Mouse (Mus musculus) embryo, embryonic 10 days (tissue): ENCODE results near the gene Gm6793.

Experiments used
- DNase-seq: peaks from one replicate; pipeline ENCODE4 v3.0.0-alpha.2; 2015; ENCODE audit warnings: low spot score

Gm6793 gene

DNA sequence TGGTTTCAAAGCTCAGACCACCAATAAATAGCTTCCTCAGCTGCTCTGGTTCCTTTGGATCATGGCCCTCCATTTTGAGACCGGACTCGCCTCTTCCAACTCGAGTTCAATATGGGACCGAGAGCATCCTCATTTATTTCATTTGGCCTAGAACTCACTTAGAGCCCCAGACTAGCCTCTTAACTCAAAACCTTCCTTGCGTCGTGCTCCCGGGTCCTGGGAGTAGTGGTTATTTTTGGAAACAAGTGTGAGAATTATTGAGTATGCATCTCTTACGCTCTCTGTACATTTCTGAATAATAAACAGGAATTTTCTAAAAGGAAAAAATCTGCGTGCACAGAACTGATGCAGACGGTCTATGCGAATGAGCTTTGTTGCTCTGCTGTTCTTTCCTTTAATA lies at the start of gene Gm6793:
Gene Gm6793 (minus strand): TSS at position 101 of the 400 bp plus-strand sequence.
- DNase-seq: no peak

DNA sequence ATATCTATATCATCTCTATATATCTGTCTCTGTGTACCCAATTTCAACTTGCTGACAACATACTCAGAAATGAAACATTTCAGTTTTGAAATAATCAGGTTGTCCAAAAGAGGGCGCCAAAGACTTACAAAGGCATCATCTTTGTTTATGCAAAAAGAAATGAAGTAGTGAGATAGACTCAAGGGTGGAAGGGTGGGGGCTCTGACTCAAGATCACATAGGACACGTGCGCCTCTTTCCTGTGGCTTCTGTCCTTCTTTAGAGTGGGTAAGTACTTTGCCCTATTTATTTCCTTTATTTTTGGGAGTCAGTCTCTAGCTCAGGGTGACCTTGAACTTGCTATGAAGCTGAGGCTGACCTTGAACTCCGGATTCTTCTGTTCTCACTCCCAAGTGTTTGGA lies 46.5 kb upstream of the Gm6793 start:
- DNase-seq: peak; percentile 46

DNA sequence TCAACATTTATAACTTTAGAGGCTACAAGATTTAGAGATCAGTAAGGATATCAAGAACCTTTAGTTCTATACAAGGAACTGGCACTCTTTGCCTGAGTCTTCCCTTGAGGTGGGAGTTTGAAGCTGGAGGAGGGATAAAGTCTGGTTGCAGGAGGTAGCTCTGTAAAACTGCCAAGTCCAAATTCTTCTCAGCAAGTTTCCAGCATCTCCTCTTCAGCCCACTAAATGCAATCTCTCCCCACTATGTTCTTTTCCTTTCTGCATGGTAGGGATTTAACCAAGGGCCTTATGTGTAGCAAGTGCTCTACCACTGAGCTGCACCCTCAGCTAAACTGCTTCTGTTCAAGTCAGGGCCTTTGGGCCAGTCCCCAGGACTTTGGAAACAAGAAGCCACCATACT lies 39.6 kb upstream of the Gm6793 start:
- DNase-seq: no peak

DNA sequence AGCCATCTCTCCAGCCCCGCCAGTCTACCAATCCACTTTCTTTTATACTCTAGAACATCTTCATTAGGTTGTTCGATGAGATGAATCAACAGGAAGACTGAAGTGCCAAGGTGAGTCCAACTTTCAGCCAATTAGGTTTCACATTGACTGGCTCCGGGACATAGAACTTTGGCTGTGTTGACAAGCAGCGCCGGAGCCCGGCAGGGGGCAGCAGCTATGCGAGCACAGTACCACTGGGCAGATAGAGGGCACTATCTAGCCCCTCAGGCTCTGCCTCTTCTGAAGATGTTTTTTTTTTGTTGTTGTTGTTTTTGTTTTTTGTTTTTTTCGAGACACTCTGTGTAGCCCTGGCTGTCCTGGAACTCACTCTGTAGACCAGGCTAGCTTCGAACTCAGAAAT lies 36.7 kb upstream of the Gm6793 start:
- DNase-seq: no peak

DNA sequence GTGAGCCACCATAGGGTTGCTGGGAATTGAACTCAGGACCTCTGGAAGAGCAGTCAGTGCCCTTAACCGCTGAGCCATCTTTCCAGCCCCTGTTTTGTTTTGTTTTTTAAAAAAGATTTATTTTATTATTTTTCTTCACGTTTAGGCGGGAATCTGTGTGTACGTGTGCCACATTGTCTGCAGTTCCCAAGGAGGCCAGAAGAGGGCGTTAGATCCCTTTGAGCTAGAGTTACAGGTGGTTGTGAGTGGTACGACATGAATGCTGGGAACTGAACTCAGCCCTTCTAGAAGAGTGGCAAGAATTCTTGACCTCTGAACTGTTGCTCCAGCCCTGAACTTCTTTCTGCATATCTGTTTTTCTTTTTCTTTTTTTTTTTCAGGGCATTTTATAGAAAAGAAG lies 35.1 kb upstream of the Gm6793 start:
- DNase-seq: no peak

DNA sequence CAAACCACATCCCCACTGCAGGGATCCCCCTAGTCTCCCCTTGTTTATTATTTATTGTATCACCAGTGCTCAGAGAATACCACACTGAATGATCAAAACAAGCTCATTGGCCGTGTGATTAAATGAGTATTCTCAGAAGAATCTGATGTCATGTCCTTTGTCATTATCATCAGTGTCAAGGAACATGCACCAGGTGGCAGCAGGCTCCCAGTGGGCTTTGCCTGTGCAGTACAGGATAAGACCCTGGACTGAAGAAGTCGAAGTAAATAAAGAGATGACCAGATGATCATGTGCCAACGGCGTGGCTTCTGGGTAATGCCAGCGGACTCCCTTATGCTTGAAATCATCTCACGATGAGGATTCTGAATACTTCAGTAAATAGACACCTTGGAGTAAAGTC lies 33.5 kb upstream of the Gm6793 start:
- no peak for DNase-seq

DNA sequence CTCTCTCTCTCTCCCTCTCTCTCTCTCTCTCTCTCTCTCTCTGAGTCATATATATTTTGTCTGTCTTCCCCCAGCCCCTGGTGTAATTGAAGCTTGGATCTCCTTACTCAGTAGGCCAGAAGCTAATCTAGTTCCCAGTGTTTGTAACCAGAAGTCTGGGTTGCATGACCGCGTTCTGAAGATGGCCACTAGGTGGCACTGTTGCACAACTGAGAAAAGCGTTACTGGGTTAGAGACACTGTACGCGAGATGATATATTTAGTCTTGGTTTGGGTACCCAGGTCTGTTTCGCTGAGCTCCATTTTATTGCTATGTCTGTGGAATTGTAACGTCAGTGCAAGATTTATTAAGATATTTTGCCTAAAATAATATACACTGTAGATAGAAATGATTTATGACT lies 31.1 kb upstream of the Gm6793 start:
- DNase-seq: peak; percentile 93

DNA sequence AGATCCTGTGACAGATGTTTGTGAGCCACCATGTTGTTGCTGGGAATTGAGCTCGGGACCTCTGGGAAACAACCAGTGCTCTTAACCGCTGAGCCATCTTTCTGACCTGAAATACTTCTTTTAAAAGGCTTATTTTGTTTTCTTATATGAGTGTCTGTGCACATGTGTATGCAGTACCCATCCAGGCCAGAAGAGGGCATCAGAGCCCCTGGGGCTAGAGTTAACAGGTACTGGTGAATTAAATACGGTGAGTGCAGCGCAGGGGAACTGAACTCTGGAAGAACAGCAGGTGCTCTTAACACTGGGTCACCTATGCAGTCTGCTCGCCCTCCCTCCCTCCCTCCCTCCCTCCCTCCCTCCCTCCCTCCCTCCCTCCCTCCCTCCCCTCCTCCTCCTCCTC lies 30.3 kb upstream of the Gm6793 start:
- DNase-seq: no peak

DNA sequence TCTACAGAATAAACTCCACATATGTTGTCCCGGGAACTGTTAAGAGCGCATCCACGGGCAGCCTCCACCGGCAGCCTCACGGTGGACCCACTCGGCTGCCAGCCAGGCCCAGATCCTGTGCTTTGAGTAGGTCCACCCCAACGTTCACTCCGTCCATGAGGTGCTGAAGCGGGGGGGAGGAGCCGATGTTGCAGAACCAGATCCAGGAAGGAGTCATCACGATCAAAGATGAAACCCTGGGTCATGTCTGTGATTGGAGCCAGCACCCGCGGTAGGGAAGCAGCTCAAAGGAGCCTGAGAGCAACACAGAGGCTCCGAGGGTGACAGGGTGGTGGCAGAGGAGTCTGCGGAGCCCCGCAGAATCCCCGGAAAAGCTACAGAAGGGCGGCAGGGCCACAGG lies 22.7 kb upstream of the Gm6793 start:
- no peak for DNase-seq

DNA sequence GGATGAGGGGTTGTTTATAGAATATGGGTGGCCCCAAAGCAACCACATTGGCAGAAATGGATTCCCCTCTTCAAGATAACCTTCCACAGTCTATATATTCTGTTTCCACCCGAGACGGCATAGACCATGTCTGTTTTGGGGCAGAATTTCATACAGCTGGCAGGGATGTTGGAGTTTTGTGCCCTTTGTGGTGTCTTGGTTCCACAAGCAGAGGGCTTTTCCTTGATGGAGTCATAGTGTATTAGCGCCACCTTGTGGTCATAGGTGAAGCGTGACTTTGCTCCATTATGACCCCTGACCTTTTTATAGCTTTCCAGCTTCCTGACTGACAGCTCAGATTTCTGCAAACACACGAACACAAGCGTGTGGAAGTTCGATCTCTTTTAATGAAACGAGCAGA lies 19.8 kb upstream of the Gm6793 start:
- DNase-seq: peak; percentile 92

DNA sequence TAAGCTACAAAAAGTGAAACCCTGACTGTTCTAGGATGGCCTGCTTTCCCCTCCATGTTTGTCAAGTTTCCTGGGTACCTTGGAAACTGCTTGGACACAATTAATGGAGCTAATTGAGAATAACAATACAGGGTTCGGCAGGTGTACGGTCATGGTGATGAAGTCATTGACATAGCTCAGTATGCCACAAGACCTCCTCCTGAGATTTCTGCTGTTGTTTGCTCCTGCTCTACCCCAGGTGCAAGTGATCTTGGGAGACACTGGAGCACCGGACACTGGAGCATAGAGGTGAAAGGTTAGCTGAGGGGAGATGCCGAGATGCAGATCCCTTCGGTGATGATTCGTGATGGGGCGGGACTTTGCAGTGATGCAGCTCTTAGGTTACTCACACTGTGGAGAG lies 18.2 kb upstream of the Gm6793 start:
- DNase-seq: no peak

DNA sequence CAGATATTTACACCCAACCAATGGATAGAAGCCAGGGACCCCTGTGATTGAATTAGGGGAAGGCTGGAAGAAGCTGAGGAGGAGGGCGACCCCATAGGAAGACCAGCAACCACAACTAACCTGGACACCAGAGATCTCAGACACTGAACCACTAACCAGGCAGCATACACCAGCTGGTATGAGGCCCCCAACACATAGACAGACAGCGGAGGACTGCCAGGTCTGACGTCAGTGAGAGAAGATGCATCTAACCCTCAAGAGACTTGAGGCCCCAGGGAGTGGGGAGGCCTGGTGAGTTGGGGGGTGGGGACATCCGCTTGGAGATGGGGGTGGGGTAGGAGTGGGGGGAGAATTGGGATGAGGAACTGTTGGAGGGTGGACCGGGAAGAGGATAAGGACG lies 15.8 kb upstream of the Gm6793 start:
- DNase-seq: no peak

DNA sequence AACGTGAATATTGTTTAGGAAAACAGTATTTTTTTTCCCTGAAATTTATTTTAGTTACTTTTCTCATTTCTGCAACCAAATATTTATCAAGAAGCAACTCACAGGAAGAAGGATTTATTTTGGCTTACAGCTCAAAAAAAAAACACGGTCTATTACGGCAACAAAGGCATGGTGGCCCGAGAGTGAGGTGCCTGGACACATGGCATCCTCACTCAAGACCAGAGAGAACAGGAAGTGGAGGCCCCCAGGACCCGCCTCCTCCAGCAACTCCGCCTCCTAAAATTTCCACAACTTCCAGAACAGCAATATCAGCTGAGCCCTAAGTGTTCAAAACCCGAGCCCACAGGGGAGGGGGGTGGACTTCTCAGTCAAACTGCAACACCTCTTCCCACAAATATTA lies 14.6 kb upstream of the Gm6793 start:
- DNase-seq: no peak

DNA sequence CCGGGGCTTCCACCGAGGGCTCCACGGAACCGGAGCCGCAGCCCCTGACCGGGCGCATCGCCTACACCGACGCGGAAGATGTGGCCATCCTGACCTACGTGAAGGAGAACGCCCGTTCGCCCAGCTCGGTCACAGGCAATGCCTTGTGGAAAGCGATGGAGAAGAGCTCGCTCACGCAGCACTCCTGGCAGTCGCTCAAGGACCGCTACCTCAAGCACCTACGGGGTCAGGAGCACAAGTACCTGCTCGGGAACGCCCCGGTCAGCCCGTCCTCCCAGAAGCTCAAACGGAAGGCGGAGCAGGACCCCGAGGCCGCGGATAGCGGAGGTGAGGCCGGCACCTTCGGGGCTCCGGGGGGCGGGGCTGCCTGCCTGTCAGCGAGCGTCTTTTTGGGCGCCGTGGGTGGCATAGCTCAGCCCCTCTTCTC lies 3.0 kb downstream of the Gm6793 start:
- peak; percentile 37 for DNase-seq

DNA sequence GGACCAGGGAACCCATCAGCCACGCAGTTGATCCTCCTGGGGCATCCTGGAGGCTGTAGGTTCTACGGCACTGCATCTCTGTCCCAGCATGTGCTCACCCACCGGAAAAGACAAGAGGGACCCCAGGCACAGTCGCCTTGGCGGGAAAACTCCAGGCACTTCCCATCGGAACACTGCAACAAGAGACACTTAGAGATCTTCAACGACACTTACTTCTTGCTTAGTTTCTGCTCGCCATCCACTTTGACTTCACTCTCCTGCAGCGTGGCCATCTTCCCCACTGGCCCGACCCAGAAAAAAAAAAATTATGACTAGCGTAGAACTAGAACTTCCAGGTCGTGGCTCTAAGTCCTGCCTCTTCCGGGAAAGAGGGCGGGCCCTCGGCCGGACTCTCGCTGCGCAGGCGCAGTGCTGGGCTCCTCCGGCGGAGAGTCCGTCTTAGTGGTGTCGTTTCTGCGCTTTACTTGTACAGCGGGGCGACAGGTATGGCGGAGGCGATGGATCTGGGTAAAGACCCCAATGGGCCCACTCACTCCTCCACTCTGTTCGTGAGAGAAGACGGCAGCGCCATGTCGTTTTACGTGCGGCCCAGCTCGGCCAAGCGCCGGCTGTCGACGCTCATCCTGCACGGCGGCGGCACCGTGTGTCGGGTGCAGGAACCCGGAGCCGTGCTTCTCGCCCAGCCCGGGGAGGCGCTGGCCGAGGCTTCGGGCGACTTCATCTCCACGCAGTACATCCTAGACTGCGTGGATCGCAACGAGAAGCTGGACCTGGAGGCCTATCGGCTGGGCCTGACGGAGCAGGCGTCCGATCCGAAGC lies 3.6 kb downstream of the Gm6793 start, which contains the start of the genes Kars and Terf2ip:
Gene Kars (minus strand): TSS at position 327 of the 819 bp plus-strand sequence.
Gene Terf2ip (plus strand): TSS at position 402 of the 819 bp plus-strand sequence.
- DNase-seq: peak; percentile 92

DNA sequence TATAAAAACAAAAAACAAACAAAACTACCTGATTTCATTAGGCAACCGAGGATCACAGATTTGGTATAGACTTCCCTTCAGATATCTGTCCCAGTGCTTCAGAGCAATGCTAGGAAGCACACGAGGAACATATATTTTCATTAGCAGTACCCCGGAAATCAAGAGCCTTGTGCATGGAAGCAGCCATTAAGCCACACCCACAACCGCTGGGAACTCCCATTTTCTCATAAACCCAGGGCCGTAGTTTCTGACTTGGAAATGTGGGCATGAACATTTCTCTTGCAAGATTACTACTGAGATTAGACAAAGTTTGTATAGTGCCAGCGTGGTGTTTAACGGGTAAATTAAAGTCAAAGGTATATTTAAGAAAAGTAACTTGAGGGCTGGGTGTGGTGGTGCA lies 5.3 kb downstream of the Gm6793 start:
- no peak for DNase-seq

DNA sequence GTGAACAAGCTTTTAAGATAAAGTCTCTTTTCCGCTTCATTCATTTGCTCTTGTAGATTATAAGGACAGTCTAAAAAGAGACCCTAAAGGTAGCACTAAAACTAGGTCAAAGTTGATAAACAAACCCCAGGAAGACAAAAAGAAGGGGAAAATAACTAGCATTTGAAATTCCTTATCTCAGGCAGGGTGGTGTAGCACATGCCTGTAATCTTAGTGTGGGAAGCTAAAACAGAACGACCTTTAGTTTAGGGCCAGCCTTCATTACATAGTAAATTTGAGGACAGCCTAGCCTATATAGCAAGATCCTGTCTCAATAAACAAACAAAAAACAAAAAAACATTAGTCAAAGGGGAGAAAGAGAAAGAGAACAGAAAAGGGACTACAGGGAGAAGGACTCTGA lies 7.2 kb downstream of the Gm6793 start:
- DNase-seq: no peak

DNA sequence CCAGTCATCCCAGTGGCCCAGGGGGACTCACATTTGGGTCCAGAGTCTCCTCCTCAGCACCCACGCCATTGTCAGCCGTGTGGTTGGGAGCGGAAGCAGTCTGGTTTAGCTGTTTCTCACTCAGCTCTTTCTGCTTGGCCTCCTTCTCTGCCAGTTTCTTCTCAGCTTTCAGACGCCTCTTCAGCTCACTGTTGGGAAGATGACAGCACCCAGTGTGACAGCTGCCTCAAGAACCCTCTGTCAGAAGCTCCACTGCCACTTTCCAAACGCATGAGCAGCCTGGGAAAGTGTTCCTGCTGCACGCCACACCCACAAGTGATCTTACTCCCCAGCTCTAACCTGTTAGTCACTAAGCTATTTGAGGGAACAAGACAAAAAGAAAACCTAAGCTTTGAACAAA lies 9.2 kb downstream of the Gm6793 start:
- DNase-seq: no peak

DNA sequence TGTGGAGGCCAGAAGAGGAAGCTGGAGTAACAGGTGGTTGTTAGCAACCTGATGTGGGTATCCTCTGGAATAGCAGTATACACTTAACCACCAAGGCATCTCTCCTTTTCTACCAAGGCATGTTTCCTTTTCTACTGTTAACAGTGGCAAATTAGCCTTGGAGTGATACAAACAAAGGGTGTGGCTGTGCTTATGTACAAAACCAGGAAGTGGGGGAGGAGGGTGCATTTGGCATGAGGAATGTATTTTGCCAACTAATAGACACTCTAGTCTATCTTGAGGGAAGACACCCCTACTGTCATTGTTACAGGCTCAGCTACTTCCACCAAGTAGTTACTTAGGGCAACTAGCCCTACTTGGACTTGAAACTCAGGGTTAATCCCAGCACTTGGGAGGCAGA lies 10.1 kb downstream of the Gm6793 start:
- DNase-seq: no peak

DNA sequence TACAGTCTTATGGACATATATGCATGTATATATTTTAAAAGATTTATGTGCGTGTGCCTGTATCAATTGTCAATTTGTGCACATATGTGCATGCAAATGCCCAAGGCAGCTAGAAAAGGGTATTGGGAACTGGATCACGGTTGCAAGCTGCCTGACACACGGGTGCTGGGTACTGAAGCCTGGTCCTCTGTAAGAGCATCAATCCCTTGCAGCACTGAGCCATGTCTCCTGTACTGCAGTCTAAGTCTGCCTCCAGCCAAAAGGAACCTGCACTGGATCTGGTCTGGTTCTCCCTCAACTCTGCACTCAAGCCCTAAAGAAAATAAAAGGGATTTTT lies 22.2 kb downstream of the Gm6793 start:
- no peak for DNase-seq

DNA sequence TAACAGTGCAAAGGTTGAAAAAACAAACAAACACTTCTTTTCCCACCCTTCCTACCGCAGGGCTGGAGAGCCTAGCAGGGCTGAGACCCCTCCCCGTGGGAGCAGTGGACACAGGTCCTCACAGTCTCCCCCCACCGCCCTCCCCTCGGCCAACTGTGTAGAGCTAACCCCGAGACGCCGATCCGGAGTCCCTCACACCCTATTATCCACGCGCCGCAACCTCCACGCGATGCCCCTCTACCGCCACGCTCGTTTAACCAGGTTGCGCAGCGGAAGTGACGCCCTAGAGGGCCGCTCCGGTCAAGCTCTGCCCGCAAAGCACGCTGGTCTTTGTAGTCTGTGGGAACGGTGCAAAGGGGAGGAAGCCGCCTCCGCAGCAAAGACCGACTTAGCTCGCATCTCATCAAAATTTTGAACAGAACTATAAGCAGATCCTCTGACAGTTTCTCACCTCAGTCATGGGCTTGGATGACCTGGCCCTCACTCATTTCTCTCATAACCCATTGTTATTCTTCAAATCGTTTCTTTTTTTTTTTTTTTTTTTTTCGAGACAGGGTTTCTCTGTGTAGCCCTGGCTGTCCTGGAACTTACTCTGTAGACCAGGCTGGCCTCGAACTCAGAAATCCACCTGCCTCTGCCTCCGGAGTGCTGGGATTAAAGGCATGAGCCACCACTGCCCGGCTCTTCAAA lies 22.7 kb downstream of the Gm6793 start, which contains the start of gene Adat1:
Gene Adat1 (minus strand): TSS at position 290 of the 690 bp plus-strand sequence.
- DNase-seq: peak; percentile 98

DNA sequence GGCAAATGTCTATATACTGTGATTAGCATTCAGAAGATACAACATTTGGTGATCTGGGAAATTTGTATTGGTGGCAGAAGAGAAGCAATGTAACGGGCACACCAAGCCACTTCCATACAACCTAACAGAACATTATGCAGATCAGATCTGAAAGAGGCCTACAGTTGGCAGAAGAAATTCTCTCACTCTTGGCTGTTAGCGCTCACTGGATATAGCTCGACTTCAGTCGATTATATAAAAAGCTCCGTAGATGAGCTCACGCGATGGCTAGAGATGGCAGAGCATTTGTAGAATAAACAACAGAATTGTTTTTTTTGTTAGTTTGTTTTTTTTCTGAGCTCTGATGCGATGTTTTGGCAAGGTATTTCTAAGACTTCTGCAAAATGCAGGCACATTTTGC lies 23.6 kb downstream of the Gm6793 start:
- DNase-seq: no peak

DNA sequence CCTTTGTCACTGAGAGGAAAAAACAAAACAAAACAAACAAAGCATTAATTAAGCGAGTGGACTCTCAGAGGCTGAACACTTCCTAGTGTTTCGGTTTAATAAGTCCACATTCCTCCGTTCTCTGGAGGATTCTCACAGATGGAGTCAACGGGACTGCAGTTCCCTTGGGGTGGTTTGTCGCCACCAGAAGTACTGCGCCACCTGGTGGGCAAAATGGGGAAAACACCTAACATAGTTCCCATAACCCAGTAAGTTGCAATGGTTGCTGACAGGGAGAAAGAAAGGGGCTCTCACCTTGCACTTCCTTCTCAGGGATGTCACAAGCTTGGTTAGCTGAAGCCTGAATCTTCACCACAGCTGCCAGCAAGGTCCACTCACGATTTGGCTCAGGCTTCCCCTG lies 24.9 kb downstream of the Gm6793 start:
- DNase-seq: peak; percentile 90

DNA sequence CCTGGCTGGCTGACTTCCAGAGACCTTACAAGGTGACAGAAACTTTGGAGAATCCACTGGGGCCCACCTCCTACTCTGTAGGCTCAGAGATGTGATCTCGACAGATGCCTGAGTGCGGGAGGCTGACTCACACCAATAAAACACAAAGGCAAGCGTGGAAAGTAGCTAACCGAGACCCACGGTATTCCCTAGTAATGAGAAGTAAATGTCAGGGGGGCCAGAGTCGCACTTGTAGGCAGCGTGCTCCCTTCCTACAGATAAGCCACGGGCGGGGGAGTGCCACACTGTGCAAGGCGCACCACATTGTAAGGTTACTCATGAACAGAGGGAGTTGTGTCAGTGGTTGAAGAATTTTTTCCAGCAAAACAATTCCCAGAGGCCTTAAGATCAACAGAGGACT lies 30.3 kb downstream of the Gm6793 start:
- no peak for DNase-seq
